Mouse (Mus musculus): ENCODE data around the gene Lrmda. TPM values are rescaled to one million over a fixed set of nuclear protein-coding genes. Genes with fewer than 3 reads are reported as not detected.

Lrmda gene
- polyA plus RNA-seq, 1 experiment, result 0.14 TPM

DNA sequence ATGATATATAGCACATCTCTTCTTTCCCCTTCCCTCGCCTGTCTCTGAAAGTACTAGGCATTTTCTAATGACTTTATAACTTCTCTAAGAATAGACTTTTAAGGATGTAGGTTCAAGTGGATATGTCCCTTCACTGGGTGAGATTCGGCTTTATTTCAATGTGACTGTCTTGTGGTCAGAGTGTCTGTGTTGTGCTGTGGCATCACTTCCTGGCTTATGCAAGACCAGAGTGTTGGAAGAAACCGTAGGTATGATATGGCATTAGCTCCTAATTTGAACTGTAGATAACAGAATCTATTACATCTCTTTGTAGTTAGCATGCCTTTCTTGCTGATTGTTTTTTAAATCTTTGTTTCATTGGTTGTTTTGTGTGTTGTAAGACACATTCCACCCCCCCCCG is 198.7 kb downstream of the Lrmda start:
- DNase-seq (ENCODE audit: extremely low spot score in 1 of 2, low spot score in 1 of 2), result no peak

DNA sequence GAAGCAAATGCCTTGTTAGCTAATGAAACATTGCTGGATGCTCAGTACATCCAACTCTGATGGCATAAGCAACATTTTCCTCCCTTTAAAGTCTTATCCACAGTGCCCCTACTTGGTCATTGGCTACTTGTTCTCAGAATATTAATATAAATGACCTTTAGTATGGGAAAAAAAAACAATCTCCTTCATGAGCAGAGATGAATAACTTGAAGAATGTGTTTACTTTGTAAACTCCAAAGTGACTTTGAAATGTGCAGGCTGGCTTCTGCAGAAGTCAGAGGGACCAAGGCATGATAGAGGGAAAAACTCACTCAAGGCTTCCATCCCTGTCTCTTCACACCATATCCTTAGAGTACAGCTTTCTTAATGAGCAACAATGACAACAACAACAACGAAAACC is 202.5 kb downstream of the Lrmda start:
- no peak for DNase-seq (ENCODE audit: extremely low spot score in 1 of 2, low spot score in 1 of 2)

DNA sequence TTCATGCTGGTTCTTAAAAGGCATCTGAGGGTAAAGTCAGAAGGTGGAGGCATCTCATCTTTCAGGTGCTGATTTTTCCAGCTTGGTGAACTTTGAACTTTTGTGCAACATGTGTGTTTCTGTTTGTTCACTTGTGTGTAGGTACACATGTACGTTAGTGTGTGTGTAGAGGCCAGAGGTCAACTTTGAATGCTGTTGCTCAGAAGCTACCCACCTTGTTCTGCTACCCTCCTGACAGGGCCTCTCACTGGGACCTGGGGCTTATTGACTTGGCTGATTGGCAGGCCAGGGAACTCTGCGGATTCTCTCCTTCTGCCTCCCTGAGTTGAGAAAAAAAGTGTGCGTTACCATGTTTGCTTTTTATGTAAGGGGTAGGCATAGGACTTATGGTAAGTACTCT is 203.1 kb downstream of the Lrmda start:
- no peak for DNase-seq (ENCODE audit: extremely low spot score in 1 of 2, low spot score in 1 of 2)

DNA sequence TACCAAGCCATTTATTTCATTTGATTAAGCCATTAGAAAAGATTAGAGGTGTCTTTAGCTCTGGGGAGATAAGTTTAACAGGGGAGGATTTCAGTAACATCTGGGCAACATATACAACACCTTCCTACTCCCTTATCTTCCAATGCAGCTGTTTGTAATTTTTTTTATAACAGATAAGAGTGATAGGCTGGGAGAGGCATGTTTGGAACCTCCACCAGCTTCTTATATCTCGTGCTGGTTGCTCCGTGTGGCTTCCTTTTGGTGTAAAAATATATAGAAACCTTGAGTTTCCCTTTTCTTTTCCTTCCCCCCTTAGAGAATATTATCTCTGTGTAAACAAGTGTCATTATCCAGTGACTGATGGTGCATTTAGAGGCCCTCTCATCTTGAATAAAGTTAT is 206.7 kb downstream of the Lrmda start:
- DNase-seq (ENCODE audit: extremely low spot score in 1 of 2, low spot score in 1 of 2), result no peak

DNA sequence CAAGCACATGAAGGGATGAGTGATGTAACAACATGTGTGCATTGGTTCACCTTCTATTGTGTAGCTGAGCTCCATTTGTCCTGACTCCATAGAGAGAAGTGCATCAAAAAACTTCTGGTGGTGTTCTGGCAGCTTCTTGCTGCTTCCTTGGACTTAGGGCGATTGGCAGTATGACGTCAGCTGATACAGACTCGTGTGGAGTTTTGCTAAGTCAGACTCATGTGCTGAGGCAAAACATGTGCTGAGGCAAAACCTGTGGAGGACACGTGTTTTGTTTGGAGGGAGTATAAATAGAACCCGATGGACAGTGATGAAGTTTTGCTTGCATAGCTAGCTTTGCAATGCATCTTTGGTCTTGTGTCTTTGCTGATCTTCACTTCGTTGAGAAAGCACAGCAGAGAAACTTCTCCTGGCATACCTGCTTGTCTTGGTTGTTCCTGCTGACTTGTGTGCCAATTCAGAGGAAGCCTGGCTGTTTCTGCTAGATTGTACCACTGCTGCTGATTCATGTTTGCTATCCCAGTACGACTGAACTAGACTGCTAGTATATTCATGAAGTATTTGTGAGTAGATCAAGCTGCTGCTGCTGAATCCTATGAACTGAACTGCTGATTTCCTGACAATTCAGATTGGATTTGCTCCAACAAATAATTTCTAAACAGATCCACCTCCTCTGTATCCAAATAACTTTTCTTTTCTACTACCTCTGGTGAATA is 208.9 kb downstream of the Lrmda start:
- no peak for DNase-seq (ENCODE audit: extremely low spot score in 1 of 2, low spot score in 1 of 2)

DNA sequence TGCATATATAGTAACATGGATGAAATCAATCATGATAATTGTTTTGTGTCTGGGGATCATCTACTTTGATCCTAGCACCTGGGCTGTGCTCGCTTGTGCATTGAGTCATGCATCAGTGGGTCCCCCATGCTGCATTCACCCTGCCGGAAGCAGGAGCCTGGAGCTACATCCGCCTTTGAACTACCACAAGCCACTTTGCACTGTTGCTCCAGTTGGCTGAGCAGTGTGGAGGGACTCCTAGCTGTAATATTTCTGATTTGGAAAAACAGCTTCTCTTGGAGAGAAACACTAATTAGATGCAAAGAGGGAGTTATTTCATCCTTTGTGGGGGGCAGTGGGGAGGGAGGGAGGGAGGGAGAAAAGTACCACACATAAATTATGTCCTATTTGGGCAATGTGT is 220.8 kb downstream of the Lrmda start:
- no peak for DNase-seq (ENCODE audit: extremely low spot score in 1 of 2, low spot score in 1 of 2)

DNA sequence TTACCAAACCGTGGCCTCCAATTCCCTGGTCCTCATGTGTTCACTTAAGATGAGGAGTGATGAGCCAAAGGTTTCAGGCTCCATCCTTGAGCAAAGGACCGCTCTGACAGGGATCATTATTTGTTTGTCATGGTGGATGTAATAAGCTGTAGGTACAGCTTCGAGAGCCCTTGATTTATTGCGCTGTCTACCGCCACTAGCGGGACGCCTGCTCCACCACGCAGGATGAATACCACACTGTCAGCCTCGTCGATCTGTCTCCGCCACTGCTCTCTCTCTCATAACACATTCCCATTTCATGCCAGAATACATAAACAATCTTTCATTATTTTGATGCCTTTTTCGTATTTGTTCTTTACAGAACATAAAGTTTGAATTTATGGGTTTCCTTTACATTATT is 235.9 kb downstream of the Lrmda start:
- DNase-seq (ENCODE audit: extremely low spot score in 1 of 2, low spot score in 1 of 2), result no peak

DNA sequence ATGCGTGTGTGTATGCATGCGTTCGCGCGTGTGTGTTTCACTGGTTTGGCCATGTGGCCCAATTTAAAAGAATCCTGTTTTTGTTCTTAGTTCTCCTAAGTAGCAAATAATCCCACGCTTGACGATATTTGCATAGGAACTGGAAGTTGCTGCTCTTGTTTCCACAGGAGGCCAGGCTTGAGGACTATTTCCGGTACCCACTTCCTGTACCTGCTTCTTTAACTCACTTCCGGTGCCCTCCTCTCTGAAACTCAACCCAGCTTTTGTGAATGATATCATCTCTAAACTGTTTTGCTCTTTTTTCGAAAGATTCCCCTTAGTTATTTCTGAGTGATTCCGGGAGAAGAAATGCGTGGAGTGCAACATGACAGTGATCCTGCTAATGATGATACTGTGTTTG is 236.8 kb downstream of the Lrmda start:
- DNase-seq (ENCODE audit: extremely low spot score in 1 of 2, low spot score in 1 of 2), result no peak

DNA sequence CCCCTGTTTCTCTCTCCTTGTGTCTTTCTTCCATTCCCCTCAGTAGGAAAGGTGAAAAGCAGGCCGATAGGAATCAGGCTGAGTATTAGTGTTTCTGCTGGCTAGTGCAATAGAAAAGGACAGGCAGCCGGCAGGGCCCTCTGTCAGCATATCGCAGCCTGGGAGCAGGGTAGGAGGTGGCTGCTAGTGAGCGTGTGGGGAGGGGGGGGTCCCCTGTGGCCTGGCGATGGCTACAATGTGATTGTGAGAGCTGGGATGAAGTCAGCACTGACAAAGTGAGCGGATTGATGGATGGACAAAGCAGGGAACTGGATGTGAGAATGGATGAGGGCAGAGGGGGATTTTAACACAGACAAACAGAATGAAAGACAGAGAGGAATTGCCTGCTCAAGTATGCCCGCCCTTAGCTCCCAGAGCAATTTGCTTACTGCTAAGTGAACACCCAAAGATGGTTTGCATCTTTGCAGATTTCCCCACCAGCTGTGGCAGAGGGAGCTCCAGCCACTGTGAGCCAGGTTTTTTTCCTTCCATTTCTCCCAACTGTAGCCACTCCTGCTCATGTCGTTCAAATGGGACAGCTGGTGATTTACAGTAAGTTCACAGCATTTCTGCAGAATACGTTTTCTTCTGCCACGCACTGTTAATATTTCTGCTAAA is 240.0 kb downstream of the Lrmda start:
- DNase-seq (ENCODE audit: extremely low spot score in 1 of 2, low spot score in 1 of 2), result no peak

DNA sequence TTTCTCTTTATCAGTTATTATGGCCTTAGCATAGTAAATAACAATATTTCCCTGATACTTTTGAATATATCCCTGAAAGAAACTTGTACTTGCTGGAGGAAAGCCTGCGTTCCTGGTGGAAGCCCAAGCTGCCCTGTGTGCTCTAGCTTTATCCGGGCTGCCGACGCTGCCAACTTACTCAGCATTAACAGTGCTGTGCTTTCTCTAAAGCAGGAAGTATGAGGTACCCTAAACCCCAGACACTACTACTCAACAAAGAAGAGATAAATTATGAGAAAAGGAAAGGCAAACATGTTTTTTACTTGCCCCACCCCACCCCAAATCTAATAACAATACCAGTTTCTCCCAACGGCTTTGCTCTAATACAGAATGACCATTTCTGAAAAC is 240.5 kb downstream of the Lrmda start:
- DNase-seq (ENCODE audit: extremely low spot score in 1 of 2, low spot score in 1 of 2), result no peak

DNA sequence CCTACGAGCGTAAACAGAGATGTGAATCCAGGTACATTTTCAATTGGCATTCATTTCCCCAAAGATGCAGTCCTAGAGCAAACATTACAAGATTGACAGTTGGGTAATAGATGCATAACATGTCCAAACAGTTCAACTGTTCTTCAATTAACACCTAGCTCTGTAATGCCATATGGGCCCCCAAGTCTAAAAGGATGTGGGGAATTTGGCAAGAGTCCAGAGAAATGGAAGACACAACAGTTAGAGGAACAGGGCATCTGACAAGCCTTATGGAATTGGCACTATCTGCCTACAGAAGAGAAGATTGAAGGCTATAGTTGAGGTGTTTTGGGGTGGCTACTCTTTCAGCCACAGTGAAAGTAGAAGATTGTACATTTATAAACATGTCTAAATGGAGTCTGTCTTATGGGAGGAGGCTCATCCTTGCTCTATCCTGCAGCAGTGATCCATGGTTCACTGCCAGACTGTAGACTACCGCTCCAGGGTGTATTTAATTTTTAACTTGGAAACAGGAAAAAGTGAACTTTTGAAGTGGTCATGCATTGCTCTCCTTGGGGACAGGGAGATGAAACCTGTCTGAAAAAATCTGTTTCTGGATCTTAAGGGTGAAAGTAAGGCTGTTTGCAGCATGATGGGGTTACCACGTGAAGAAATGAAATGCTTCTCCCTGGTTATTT is 245.9 kb downstream of the Lrmda start:
- DNase-seq (ENCODE audit: extremely low spot score in 1 of 2, low spot score in 1 of 2), result no peak

DNA sequence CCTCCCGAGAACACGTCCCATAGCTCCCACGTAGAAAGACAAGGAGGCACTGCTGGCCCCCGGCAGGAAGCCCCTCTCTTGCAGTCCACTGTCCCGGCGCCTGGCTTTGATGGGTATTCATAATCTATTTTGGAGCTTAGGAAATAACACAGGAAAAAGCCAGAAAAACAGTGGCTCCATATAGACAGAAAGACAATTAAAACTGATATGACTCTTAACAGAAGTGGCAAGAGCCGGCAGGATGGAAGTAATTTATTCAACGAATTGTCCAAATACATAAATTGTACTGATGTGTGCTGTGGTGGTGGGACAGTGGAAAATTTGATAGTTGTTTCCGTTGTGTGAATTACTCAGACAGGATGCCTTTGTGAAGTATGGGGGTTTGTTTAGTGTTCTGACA is 250.3 kb downstream of the Lrmda start:
- DNase-seq (ENCODE audit: extremely low spot score in 1 of 2, low spot score in 1 of 2), result no peak

DNA sequence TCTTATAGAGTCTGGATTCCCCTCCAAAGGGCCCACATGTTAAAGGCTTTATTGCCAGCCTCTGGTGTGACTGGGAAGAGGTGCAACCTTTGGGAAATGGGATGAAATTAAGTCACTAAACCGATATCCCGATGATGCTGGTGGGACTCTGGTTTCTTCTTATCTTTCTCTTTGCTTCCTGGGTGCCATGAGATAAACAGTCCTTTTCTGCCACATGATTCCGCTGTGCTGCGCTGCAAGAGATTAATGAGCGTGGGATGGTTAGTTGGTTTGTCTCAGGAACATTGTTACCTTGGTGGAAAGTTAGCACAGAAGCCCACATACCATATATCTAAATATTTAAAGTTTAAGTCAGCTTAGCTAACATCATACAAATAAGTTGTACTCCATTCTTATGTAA is 258.5 kb downstream of the Lrmda start:
- no peak for DNase-seq (ENCODE audit: extremely low spot score in 1 of 2, low spot score in 1 of 2)

DNA sequence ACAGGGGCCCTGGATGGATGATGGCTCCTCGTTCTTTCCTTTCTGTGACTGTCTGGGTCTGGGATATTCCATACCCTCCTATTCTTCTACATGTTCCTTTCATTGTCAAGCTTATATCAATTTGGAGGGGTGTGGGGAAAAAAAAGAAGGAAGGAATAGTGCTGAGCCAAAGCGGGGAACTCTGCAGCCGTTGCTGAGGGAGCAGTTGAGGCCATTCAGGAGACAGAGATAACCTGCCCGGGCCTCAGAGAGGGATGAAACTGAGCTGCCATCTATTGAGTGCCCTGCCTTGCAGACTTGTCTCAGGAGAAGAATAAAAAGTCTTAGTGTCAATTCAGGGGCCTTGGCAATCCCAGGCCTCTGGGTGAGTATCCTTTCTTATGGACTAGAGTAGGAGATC is 260.1 kb downstream of the Lrmda start:
- DNase-seq (ENCODE audit: extremely low spot score in 1 of 2, low spot score in 1 of 2), result no peak

DNA sequence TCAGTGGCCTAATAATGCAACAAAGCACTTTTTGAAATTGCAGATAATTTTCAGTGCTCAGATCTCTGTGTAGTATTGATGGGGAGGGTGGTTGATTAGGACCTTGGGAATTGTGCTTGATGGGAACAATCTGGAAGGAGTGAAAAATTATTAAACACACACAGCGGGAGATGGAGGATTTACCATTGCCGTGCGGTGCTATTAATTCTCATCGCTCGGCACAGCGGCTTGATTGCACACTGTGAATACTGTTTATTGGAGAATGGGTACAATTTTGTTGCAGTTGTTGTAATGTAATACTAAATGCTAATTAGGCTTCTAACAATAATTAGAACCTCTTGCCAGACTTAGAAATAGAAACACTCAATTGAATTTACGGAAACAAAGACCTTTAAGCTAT is 262.1 kb downstream of the Lrmda start:
- DNase-seq (ENCODE audit: extremely low spot score in 1 of 2, low spot score in 1 of 2), result no peak

DNA sequence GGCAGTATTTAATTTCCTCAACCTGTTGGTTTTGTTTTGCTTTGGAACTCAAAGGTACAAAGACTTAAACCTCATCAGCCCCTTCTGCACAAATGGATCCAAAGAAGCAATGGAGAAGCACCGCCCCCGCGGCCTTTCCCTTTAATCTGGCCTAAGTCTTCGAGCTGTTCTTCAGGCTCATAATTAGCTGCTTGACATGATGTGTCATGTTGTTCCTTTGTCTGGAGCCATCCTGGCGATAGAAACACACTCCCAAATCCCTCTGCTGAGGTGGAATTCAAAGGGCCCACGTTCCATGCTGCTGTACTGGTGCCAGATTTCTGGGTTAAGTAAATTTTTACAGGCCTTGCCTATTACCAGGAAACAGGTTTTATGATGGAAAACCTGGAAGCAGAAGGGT is 263.3 kb downstream of the Lrmda start:
- DNase-seq (ENCODE audit: extremely low spot score in 1 of 2, low spot score in 1 of 2), result no peak

DNA sequence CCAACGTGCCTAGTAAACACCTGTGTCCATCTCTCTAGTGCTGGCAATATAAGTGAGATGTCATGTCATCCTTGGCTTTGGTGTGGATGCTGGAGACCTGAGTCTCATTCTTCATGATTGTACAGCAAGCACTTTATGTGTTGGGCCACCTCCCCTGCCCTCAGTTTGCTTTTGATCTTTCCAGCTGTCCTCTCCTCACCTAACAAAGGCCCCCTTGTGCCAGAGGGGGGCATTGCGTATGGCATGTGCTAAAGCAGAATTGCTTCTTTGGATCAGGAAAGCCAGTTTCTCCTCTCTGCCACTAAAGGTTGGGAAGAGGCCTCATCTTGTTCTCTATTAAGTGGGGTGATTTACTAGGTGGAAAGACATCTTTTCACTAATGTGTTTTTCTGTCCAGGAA is 264.2 kb downstream of the Lrmda start:
- no peak for DNase-seq (ENCODE audit: extremely low spot score in 1 of 2, low spot score in 1 of 2)

DNA sequence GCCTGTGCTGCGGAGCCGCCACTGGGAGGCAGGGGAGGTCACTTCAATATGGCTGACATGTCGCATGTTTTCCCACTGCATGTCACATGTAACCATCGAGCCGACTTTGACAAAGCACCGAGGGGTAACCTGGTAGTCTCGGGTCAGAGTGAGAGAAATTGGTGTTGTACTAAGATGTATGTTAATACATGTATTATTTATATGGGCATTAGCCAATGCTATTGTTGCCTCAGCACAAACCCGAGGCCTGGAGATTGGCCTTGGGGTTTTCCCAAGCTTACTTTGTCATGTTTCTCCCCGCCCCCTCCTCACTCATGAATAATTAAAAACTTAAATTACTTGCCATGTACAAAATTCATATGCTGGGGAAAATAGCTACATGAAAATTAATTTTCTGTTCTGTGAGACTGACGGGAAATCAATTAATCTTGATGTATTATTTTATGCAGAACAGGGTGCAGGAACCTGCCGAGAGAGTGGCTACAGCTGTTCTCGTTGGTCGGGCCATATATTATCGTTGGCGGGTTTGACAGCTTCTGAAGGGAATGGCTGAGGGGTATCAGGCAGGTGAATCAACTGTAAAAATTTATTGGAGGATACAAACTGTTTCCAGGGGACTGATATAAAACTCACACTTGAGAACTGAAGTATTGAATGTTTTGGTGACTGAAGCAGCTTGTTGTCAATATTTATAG is 265.5 kb downstream of the Lrmda start:
- DNase-seq (ENCODE audit: extremely low spot score in 1 of 2, low spot score in 1 of 2), result no peak

DNA sequence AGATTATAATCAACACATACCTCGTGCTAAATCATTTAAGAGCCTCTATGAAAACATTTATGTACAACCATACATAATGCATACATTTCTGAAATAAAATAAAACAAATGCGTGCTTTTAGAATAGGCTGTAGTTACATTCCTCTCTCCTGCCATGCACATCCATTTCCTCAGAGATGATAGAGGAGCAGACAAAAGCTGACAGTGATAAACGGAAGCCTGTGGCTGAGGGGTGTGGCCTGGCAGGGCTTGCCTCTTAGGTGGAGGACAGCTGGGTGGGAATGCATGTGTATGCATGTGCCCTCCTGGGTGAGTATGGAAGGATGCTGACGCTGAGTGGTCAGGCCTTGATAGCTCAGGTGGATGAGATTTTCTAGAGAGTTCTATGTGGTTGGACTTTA is 266.3 kb downstream of the Lrmda start:
- no peak for DNase-seq (ENCODE audit: extremely low spot score in 1 of 2, low spot score in 1 of 2)

DNA sequence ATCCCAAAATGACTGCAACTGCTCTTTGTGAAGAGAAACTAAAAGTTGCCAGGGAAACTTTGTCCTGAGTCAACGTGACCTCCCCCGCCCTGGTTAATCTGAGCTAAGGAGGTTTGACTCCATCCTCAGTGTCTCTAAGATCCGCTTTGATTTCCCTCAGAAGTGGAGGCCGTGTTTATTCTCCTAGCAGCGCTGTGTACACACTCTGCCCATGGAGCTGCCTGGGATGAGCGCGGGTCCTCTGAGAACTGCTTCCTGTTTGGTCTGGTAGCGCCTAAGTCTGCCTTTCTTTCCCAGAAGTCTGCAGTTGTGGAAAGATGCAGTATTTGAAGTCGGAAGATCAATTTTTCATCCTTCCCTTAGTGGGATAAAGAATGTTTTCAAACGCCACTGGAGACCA is 268.7 kb downstream of the Lrmda start:
- DNase-seq (ENCODE audit: extremely low spot score in 1 of 2, low spot score in 1 of 2), result no peak

DNA sequence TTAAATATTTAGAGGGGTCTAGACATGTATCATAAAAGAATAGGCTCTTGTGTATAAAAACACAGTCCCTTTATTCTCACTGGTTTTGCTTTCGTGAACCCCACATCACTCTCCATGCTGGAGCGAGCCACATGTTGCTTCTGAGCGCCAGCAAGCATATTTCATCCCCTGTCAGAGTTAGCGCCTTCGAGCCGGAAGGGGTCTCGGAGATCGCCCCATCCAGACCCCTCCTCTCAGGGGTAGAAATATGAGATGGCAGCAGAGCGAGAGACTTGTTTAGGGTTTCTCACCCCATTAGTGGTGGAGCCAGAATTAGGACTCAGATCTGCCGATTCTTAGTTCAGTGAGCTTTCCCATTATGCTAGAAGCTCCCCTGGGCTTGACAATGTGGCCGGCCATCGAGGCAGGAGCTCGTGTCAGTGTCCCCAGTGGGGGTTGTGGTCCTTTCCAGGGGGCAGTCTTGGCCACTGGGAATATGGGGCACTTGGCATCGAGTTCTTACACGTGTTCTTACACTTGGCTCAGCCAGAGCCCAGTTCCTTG is 269.9 kb downstream of the Lrmda start:
- DNase-seq (ENCODE audit: extremely low spot score in 1 of 2, low spot score in 1 of 2), result no peak

Measured in frontal cortex, adult 2 months (tissue).